Mouse (Mus musculus): ENCODE measurements around the gene Gtf2ird1.
A peak's percentile ranks its signal among the peaks of the same experiment; 100 is the strongest.
"Not testable (repeated sequence)": the region's sequence is repeated elsewhere in the genome, so short reads cannot be mapped to it uniquely, and the experiment has no call there.

The Gtf2ird1 gene

DNA sequence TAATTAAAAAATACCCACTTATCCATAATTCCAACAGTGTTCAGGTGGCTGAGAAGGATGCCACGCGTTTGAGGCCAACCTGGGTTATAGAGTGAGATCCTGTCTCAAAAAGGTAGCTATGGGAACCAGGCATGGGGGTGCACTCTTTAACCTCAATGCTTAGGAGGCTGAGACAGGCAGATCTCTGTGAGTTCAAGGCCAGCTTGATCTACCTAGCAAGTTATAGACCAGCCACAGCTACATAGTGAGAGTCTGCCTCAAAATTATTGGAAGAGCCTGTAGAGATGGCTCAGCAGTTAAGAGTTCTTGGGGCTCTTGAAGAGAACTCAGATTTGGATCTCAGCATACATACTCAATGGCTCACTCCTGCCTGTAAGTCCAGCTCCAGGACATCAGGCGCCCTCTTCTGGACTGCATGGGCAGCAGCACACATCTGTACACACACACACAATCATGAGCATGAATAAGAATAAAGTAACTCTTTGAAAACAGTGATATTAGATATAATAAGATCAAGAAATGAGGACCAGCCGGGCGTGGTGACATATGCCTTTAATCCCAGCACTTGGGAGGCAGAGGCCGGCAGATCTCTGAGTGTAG lies 18.6 kb upstream of the Gtf2ird1 start:
- no peak for DNase-seq (ENCODE audit: low read depth, low spot score)

- no peak for DNase-seq (ENCODE audit: low read depth, low spot score)
Observed at GRCm38 (mm10) chr5:134473902-134474301, 17.4 kb upstream of the Gtf2ird1 start.

- no peak for DNase-seq (ENCODE audit: low read depth, low spot score)
Observed at GRCm38 (mm10) chr5:134470538-134471169, 14.1 kb upstream of the Gtf2ird1 start.

DNA sequence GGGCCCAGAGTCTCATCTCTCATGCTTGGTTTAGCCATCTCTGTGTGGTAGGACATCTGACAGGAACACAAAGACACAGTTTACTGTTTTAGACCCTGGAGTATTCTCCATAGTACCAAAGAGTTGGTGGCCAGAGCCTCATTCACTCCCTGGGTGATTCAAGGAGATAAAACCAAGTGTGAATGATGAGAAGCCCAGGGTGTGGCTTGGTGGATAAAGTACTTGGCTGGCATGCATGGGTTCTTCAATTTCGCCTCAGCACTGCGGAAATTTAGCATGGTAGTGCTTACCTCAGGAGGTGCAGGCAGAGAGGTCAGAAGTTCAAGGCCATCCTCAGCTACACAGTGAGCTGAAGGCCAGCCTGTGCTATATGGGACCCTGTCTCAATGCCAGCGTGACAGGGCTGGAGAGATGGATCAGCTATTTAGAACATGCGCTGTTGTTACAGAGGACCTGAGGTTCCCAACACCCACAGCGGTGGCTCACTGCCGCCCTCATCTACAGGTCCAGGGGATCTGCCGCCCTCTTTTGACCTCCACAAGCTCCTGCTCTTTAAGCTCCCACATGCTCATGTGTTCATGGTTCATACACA lies 13.1 kb upstream of the Gtf2ird1 start:
- no peak for DNase-seq (ENCODE audit: low read depth, low spot score)

GRCm38 (mm10) chr5:134468158-134468765 lies 11.7 kb upstream of the Gtf2ird1 start:
- DNase-seq (ENCODE audit: low read depth, low spot score): no peak

DNA sequence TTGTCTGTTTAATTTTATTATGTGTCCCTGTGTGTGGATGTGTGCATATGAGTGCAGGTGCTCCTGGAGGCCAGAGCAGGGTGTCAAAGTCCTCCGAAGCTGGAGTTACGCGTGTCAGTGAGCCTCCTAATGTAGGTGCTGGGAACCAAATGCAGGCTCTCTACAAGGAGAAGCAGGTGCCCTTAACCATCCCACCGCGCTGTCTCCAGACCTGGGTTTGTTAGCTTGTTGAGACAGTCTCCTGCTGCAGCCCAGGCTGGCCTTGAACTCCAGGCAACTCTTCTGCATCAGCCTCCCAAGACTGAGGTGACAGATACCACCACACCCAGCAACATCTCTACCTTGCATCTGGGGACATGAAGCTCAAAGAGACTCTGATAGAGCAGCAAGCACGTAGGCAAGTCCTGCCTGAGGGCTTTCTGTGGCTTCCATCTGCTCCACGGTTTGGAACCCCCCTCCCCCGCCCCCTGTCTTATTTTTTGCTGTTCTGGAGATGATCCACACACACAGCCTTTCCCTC lies 10.6 kb upstream of the Gtf2ird1 start:
- DNase-seq (ENCODE audit: low read depth, low spot score): no peak

- no peak for DNase-seq (ENCODE audit: low read depth, low spot score)
Observed at GRCm38 (mm10) chr5:134466296-134467029, 9.9 kb upstream of the Gtf2ird1 start.

DNA sequence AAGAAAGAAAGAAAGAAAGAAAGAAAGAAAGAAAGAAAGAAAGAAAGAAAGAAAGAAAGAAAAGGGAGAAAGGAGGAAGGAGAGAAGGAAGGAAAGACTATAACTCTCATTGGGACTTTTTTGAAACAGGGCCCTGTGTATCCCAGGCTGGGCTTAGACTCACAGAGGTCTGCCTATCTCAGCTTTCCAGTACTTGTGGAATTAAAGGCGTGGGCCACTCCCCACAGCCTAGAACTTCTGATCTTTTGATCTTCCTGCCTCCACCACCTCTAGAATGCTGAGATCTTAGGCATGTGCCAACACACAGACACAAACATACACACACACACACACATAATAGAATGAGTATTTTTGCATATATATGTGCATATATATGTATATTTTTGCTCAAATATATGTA lies 8.7 kb upstream of the Gtf2ird1 start:
- no peak for DNase-seq (ENCODE audit: low read depth, low spot score)

GRCm38 (mm10) chr5:134464225-134464624 lies 7.7 kb upstream of the Gtf2ird1 start:
- no peak for DNase-seq (ENCODE audit: low read depth, low spot score)

- no peak for DNase-seq (ENCODE audit: low read depth, low spot score)
Observed at GRCm38 (mm10) chr5:134462731-134463130, 6.2 kb upstream of the Gtf2ird1 start.

DNA sequence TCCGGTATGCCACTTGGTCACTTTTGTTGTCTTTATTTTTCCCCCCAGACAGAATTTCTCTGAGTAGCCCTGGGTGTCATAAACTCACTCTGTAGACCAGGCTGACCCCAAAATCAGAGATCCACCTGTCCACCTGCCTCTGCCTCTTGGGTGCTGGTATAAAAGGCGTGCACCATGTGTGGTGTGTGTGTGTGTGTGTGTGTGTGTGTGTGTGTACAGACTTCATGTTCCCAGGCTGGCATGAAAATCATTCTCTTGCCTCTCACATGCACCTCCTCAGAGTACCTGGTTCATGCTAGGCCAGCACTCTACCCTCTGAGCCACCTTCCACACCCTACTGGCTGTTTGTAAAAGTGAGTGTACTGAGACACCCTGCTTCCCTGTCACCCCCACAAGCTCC lies 5.8 kb upstream of the Gtf2ird1 start:
- DNase-seq (ENCODE audit: low read depth, low spot score): no peak

GRCm38 (mm10) chr5:134460546-134460945 lies 4.0 kb upstream of the Gtf2ird1 start:
- DNase-seq (ENCODE audit: low read depth, low spot score): no peak

DNA sequence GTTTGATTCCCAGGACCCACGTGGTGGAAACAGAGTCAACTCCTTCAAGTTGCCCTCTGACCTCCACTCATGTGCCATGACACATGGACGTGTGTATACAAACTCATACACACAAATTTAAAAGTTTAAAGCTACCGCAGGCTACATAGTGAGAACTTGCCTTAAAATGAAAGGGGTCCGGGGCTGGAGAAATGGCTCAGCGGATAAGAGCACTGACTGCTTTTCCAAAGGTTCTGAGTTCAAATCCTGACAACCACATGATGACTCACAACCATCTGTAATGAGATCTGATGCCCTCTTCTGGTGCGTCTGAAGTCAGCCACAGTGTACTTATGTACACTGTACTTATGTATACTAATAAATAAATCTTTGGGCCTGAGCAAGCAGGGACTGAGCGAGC lies 2.6 kb upstream of the Gtf2ird1 start:
- DNase-seq (ENCODE audit: low read depth, low spot score): no peak

DNA sequence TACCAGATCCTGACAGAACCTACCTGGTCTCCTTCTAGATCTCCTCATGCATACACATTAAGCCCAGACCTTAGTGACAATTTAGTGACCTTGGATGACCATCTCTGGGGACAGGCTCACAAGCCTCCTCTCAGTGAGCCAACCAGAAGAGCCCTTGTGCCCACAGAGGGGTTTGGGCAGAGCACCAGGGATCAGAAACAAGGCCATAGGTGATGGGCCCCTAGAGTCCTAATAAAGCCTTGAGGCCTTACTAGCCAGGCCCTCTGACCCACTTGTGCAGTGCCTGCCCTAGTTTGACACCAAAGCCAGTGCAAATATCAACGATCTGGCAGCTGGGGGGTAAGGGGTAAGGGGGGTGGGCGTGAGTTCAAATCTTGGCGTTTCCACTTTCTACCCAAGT lies 1.9 kb upstream of the Gtf2ird1 start:
- no peak for DNase-seq (ENCODE audit: low read depth, low spot score)

- DNase-seq (ENCODE audit: low read depth, low spot score): no peak
Observed at GRCm38 (mm10) chr5:134457371-134457770, 855 bp upstream of the Gtf2ird1 start.

- peak; percentile 57 for DNase-seq (ENCODE audit: low read depth, low spot score)
Observed at GRCm38 (mm10) chr5:134455914-134456423, 547 bp downstream of the Gtf2ird1 start.

GRCm38 (mm10) chr5:134455186-134455895 lies 1.2 kb downstream of the Gtf2ird1 start:
- no peak for DNase-seq (ENCODE audit: low read depth, low spot score)

DNA sequence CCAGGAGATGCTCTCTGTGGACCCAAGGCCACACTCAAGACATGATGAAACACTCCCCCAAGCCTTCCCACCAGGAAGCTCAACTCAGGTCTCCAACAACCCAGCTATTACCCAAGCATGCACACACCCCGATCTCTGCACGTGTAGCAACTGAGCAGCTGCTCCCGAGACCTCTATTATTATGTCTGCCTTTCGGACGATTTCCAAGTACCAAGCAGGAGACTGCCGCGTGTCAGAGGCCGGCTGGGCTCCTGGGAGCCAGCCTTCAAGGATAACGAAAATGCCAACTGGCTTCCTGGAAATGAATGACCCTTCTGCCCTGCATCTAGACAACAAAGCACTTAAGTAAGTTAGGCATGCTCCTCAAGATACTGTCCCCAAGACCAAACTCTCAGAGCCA lies 2.1 kb downstream of the Gtf2ird1 start:
- DNase-seq (ENCODE audit: low read depth, low spot score): no peak

GRCm38 (mm10) chr5:134453577-134453976 lies 2.9 kb downstream of the Gtf2ird1 start:
- no peak for DNase-seq (ENCODE audit: low read depth, low spot score)

DNA sequence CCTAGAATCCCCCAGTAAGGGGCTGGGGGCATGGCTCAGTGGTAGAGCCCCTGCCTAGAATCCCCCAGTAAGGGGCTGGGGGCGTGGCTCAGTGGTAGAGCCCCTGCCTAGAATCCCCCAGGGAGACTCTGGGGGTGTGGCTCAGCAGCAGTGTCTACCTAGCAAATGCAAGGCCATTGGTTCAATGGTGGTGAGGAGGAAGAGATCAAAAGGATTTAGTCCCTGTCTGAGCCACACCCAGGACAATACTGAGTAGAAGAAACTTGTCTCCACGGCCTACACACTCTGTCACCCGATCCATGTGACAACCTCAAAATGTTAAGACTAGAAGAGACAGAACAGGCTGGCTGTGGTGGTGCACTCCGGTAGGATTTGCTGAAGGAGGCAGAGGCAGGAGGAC lies 9.8 kb downstream of the Gtf2ird1 start:
- DNase-seq (ENCODE audit: low read depth, low spot score): not testable (repeated sequence)

GRCm38 (mm10) chr5:134445895-134446294 lies 10.6 kb downstream of the Gtf2ird1 start:
- no peak for DNase-seq (ENCODE audit: low read depth, low spot score)
